Mouse (Mus musculus) brain, embryonic 14.5 days (tissue): ENCODE data around the gene Olfr1510.
"Not testable (repeated sequence)": the region's sequence is repeated elsewhere in the genome, so short reads cannot be mapped to it uniquely, and the experiment has no call there.

Experiments used
- CTCF ChIP-seq: fragments of 200-500 bp; IDR thresholded peaks from 2 replicates; pipeline ENCODE4 v1.5.1; 2012; ENCODE audit warnings: inconsistent platforms, mild to moderate bottlenecking, moderate library complexity, borderline replicate concordance; ENCODE audit not compliant: insufficient read depth, insufficient read length; ENCODE audit errors: extremely low read depth
- POLR2A ChIP-seq: fragments of 200-500 bp; IDR thresholded peaks from 2 replicates; pipeline ENCODE4 v1.6.1; 2012; ENCODE audit warnings: mild to moderate bottlenecking, inconsistent platforms, borderline replicate concordance; ENCODE audit not compliant: poor library complexity, insufficient read depth, insufficient read length, severe bottlenecking; ENCODE audit errors: extremely low read depth

GRCm38 (mm10) chr14:52410142-52410919, 3.8 kb downstream of the Olfr1510 start:
- TF ChIP-seq CTCF, POLR2A: not testable (repeated sequence)
